Mouse (Mus musculus): ENCODE results near the gene Nos1. TPM values are rescaled to one million over a fixed set of nuclear protein-coding genes. Genes with fewer than 3 reads are reported as not detected.

Nos1 gene
- total and polyA plus RNA-seq, 2 experiments from 2014 or later, result 3.1 to 10.7 TPM

DNA sequence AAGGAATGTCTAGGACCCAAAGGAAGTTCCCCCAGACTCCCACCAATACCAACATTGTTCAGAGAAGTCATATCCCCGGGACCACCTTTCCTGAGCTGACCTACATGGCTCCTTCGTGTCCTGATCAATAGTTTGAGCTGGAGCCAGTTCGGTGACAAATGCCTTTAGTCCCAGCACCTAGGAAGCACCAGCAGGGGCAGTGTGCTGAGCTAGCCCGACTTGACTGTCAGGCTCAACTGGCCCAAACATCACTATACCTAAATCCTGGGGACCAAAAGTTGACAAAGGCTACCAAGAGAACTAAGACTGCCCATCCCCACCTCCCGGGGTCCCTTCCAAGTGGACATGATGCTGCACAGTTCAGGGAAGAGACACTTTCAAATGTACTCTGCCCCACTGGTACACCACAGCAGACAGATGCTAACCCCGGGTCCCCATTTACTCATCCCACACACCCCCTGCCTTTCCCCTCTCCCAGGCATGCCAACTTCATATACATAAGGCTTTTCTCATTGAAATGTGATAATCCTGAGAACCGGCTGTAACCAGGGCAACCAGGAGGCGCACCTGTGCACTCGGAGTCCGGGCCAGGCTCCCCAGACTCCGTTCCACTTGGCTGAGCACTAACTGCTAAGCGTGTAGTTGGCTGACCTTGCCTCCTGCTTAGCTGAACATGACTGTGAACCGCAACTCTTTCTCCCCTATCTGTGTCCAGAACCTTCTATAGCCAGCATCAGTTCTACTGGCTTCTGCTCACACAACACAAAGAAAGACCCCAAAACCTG is 120.3 kb downstream of the Nos1 start:
- no peaks in the 10 kb centered on the region for H3K9me3 ChIP-seq (ENCODE audit: low read length)
- no peaks in the 10 kb centered on the region for H3K27me3 ChIP-seq (ENCODE audit: insufficient read depth, low read length)
- no peaks in the 10 kb centered on the region for H3K36me3 ChIP-seq (ENCODE audit: insufficient read depth, low read length)
- no peak overlapping the region for H3K27ac ChIP-seq
- 15% methylated on average over 13 of the region's 13 CpGs for WGBS
- peak; percentile 51; the same call in 1 of the 2 replicates for ATAC-seq
- no peak overlapping the region for H3K4me3 ChIP-seq (ENCODE audit: low read length)
- no peak overlapping the region for H3K4me2 ChIP-seq (ENCODE audit: low read depth, low read length)
- TF ChIP-seq CTCF (IDR thresholded peaks at IDR 0.05; ENCODE audit: low read depth), result peak; percentile 56
- DNase-seq (ENCODE audit: low spot score), result peak; percentile 59
- no peak overlapping the region for H3K9ac ChIP-seq (replicated peaks; ENCODE audit: low read length)
- peaks cover 7% of the 10 kb centered on the region for H3K4me1 ChIP-seq (ENCODE audit: insufficient read depth, low read length)

DNA sequence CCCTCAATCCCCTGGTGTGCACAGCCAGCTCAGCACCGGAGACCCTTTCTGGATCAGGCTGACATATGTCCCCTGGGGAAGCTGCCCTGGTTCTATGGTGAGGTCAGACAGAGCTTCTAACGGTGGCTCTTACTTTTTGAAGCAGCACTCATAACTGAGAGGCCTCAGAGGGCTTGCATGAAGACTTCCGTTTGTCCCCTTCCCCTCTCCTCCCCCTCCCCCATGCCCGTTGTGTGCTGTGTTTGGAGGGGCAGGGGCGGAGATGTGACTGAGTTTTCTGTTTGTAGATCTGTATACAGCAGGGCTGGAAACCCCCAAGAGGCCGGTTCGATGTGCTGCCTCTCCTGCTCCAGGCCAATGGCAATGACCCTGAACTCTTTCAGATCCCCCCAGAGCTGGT is 122.7 kb downstream of the Nos1 start:
- H3K9ac ChIP-seq (replicated peaks; ENCODE audit: low read length), result no peak overlapping the region
- no peaks in the 10 kb centered on the region for H3K36me3 ChIP-seq (ENCODE audit: insufficient read depth, low read length)
- H3K4me3 ChIP-seq (ENCODE audit: low read length), result no peak overlapping the region
- ATAC-seq (no peak), DNase-seq (ENCODE audit: low spot score) (no peak)
- peaks cover 7% of the 10 kb centered on the region for H3K4me1 ChIP-seq (ENCODE audit: insufficient read depth, low read length)
- H3K27ac ChIP-seq, result no peak overlapping the region
- H3K9me3 ChIP-seq (ENCODE audit: low read length), result no peaks in the 10 kb centered on the region
- WGBS, result 30% methylated on average over 7 of the region's 7 CpGs
- no peaks in the 10 kb centered on the region for H3K27me3 ChIP-seq (ENCODE audit: insufficient read depth, low read length)
- no peak for TF ChIP-seq CTCF (IDR thresholded peaks at IDR 0.05; ENCODE audit: low read depth)
- no peak overlapping the region for H3K4me2 ChIP-seq (ENCODE audit: low read depth, low read length)

DNA sequence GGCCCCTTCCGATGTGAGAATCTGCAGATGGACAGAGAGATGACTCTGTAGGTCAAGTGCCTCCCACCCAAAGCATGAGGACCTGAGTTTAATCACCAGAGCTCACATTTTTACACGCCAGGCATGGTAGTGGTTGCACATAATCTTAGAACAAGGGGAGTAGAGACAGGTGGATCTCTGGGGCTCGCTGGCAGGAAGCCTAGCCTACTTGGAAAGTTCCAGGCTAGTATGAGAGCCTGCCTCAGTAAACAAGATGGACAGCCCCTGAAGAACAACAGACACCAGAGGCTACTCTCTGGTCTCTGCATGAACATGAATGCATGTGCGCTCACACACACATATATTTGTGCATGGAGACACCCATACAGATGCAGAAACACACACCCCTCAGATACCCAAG is 124.9 kb downstream of the Nos1 start:
- no peak overlapping the region for H3K9ac ChIP-seq (replicated peaks; ENCODE audit: low read length)
- WGBS, result 90% methylated on average over 4 of the region's 4 CpGs
- H3K4me3 ChIP-seq (ENCODE audit: low read length), result no peak overlapping the region
- peaks cover 7% of the 10 kb centered on the region for H3K4me1 ChIP-seq (ENCODE audit: insufficient read depth, low read length)
- no peak overlapping the region for H3K4me2 ChIP-seq (ENCODE audit: low read depth, low read length)
- no peaks in the 10 kb centered on the region for H3K36me3 ChIP-seq (ENCODE audit: insufficient read depth, low read length)
- H3K9me3 ChIP-seq (ENCODE audit: low read length), result no peaks in the 10 kb centered on the region
- no peak for TF ChIP-seq CTCF (IDR thresholded peaks at IDR 0.05; ENCODE audit: low read depth)
- ATAC-seq, result no peak
- H3K27ac ChIP-seq, result no peak overlapping the region
- H3K27me3 ChIP-seq (ENCODE audit: insufficient read depth, low read length), result no peaks in the 10 kb centered on the region
- no peak for DNase-seq (ENCODE audit: low spot score)

DNA sequence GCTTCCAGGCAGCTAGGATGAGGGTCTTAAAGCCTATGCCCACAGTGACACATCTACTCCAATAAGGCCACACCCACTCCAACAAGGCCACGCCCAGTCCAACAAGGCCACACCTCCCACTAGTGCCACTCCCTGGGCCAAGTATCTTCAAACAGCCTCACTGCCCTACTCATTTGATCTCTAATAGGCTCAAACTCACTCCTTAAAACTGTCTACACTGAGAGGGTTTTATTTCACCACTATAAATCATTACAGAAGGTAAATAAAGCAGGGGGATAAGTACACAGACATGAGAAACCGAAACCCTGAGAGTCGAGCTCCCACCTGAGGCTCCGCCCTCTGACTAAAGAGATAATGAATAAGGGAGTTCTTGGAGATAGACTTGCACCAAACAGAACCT is 128.7 kb downstream of the Nos1 start:
- Histone ChIP-seq H3K4me3 (ENCODE audit: low read length) (no peak overlapping the region), H3K9me3 (ENCODE audit: low read length) (no peaks in the 10 kb centered on the region), H3K4me2 (ENCODE audit: low read depth, low read length) (no peak overlapping the region), H3K4me1 (ENCODE audit: insufficient read depth, low read length) (no peaks in the 10 kb centered on the region), H3K36me3 (ENCODE audit: insufficient read depth, low read length) (no peaks in the 10 kb centered on the region), H3K27me3 (ENCODE audit: insufficient read depth, low read length) (no peaks in the 10 kb centered on the region), H3K9ac (replicated peaks; ENCODE audit: low read length) (no peak overlapping the region), H3K27ac (no peak overlapping the region)
- no peak for DNase-seq (ENCODE audit: low spot score)
- no peak for TF ChIP-seq CTCF (IDR thresholded peaks at IDR 0.05; ENCODE audit: low read depth)
- ATAC-seq, result no peak
- 83% methylated on average over 4 of the region's 4 CpGs for WGBS

DNA sequence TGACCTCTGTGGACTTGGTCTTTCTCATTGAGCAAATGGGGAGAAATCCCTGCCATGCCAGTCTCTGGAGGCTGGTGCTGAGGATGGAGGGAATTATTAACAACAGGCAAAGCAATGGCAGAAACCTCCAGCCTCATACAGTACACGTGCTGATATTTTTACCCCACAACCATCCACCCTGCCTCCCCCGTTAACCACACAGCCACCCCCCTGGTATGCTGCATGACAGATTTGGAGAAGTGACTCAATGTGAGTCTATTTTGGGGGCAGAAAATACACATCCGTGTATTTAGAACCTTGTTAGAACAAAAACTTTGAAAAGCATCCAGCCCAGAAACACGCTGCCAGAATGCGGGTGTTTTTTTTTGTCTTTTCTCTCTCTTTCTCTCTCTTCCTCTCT is 135.5 kb downstream of the Nos1 start:
- no peak overlapping the region for H3K4me2 ChIP-seq (ENCODE audit: low read depth, low read length)
- no peak overlapping the region for H3K27ac ChIP-seq
- H3K4me1 ChIP-seq (ENCODE audit: insufficient read depth, low read length), result no peaks in the 10 kb centered on the region
- ATAC-seq (no peak), DNase-seq (ENCODE audit: low spot score) (no peak)
- WGBS, result 89% methylated on average over 5 of the region's 5 CpGs
- H3K4me3 ChIP-seq (ENCODE audit: low read length), result no peak overlapping the region
- no peaks in the 10 kb centered on the region for H3K36me3 ChIP-seq (ENCODE audit: insufficient read depth, low read length)
- no peaks in the 10 kb centered on the region for H3K27me3 ChIP-seq (ENCODE audit: insufficient read depth, low read length)
- no peak for TF ChIP-seq CTCF (IDR thresholded peaks at IDR 0.05; ENCODE audit: low read depth)
- no peaks in the 10 kb centered on the region for H3K9me3 ChIP-seq (ENCODE audit: low read length)
- no peak overlapping the region for H3K9ac ChIP-seq (replicated peaks; ENCODE audit: low read length)

DNA sequence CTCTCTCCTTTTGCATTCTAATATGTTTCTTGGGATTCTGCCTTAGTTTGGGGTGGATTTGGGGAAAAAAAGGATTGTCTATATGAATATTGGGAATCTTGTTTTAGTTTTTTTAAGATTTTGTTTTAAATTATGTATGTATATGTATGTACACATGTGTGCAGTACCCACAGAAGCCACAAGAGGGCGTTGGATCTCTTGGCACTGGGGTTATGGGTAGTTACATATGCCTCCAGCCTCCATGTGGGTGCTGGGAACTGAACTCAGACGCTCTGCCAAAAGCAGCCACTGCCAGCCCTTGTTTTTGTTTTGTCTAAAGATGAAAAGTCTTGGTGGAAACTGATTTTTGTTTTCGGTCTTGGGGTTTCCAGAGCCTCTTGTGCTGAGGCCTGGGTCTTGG is 136.1 kb downstream of the Nos1 start:
- Histone ChIP-seq H3K9ac (replicated peaks; ENCODE audit: low read length) (no peak overlapping the region), H3K27me3 (ENCODE audit: insufficient read depth, low read length) (no peaks in the 10 kb centered on the region), H3K9me3 (ENCODE audit: low read length) (no peaks in the 10 kb centered on the region), H3K4me1 (ENCODE audit: insufficient read depth, low read length) (no peaks in the 10 kb centered on the region), H3K27ac (no peak overlapping the region), H3K4me3 (ENCODE audit: low read length) (no peak overlapping the region), H3K36me3 (ENCODE audit: insufficient read depth, low read length) (no peaks in the 10 kb centered on the region), H3K4me2 (ENCODE audit: low read depth, low read length) (no peak overlapping the region)
- TF ChIP-seq CTCF (IDR thresholded peaks at IDR 0.05; ENCODE audit: low read depth), result peak; percentile 41; the same call in 1 of the 2 replicates
- WGBS, result 61% methylated on average over 3 of the region's 3 CpGs
- ATAC-seq (no peak), DNase-seq (ENCODE audit: low spot score) (no peak)

DNA sequence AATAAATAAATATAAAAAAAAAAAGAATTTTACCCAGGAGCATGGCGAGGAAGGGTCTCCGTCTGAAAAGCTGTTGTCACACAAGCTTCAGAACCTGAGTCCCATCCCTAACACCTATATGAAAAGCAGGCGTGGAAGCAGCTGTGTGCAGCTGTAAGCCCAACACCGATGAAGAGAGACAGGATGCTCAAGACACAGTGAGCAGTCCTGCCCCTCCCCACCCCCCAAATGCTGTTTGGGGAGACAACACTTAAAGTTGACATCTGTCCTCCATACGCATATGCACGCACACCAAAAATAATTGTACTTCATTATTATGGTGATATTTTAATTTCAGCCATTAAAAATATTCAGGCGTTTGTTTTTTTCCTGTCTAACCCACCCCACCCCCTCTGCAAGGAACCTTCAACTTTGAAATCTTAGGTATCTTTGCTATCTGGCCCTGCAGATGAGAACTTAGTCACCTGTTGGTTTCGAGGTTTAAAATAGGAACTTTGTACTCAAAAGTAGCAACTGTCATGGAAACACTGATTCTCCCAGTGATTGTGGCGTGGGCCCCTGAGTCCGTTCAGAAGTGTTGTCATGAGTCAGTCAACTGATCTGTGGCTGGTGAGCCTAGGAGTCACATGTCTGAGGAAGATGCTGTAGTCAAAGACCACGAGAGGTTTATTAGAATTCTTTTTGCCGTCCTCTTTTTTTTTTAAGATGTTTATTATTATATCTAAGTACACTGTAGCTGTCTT is 141.1 kb downstream of the Nos1 start:
- Histone ChIP-seq H3K4me3 (ENCODE audit: low read length) (no peak overlapping the region), H3K9ac (replicated peaks; ENCODE audit: low read length) (no peak overlapping the region), H3K4me2 (ENCODE audit: low read depth, low read length) (no peak overlapping the region), H3K27ac (no peak overlapping the region), H3K9me3 (ENCODE audit: low read length) (no peaks in the 10 kb centered on the region), H3K4me1 (ENCODE audit: insufficient read depth, low read length) (no peaks in the 10 kb centered on the region), H3K27me3 (ENCODE audit: insufficient read depth, low read length) (no peaks in the 10 kb centered on the region), H3K36me3 (ENCODE audit: insufficient read depth, low read length) (no peaks in the 10 kb centered on the region)
- 90% methylated on average over 12 of the region's 12 CpGs for WGBS
- no peak for ATAC-seq
- TF ChIP-seq CTCF (IDR thresholded peaks at IDR 0.05; ENCODE audit: low read depth), result no peak
- DNase-seq (ENCODE audit: low spot score), result no peak
